Comparison of ENCODE assay signal across 20 mouse cellular contexts in the genomic region with DNA sequence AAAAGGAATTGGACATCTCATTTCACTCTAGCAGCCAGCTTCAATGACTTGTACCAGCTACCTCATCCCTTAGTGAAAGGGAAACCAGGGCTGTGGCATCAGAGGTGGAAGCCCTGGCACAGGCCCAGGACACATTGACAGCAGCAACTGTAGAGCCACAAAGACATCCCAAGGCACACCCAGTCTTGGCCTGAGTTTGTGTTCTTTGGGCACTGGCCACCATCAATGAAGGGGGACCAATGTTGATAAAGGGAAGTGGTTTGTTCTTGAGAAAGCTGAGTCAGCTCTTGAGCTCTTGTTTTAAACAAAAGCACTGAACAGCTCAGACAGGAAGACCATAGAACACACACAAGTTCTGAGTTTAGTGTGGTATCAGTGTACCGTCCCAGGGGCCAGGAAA.
A peak's percentile ranks its signal among the peaks of the same experiment; 100 is the strongest.
DNase-seq lines count a peak whose midpoint lies in the region; ATAC-seq lines count a peak whose summit lies in the region.
"Had no signal": no experiment of that assay in that cellular context is flagged by ENCODE, and none has a peak within 500 bp of the region (broad histone marks: within the 10 kb centered on the region; RNA-seq: fewer than 3 reads in every experiment).

No protein-coding gene starts in this region.

- H3K9ac ChIP-seq in heart, embryonic 14.5 days (ENCODE audit: low read length), result no peak overlapping the region
- no peak overlapping the region for H3K9ac ChIP-seq in hindbrain, embryonic 16.5 days (ENCODE audit: low read depth, low read length)
- H3K9ac ChIP-seq: forebrain, postnatal 0 days; hindbrain, embryonic 15.5 days; liver, embryonic 15.5 days had no signal

- 60% methylated on average over 1 of the region's 1 CpGs for WGBS in heart, embryonic 14.5 days
- WGBS in hindbrain, embryonic 16.5 days, result 76% methylated on average over 1 of the region's 1 CpGs

- 0 out of 2 replicates have a peak, but pooled peaks cover 3% of the 10 kb centered on the region for H3K36me3 ChIP-seq in heart, embryonic 14.5 days (ENCODE audit: control insufficient read depth, insufficient read depth, low read length)
- H3K36me3 ChIP-seq in hindbrain, embryonic 16.5 days (ENCODE audit: control insufficient read depth, insufficient read depth, low read length), result peaks cover 23% of the 10 kb centered on the region
- H3K36me3 ChIP-seq: liver, embryonic 15.5 days had no signal

- no peaks in the 10 kb centered on the region for H3K4me1 ChIP-seq in heart, embryonic 14.5 days (ENCODE audit: control insufficient read depth in 2 of 2, insufficient read depth in 2 of 2, low read length in 2 of 2)
- no peaks in the 10 kb centered on the region for H3K4me1 ChIP-seq in hindbrain, embryonic 16.5 days (ENCODE audit: control insufficient read depth, insufficient read depth, low read depth, low read length)
- H3K4me1 ChIP-seq: hindbrain, embryonic 15.5 days; liver, embryonic 15.5 days had no signal

- DNase-seq in 3T3-L1 (ENCODE audit: low read depth, low spot score), result peak; percentile 61
- DNase-seq in Muller cell, postnatal 12 days (ENCODE audit: inconsistent ontology term), result peak; percentile 34
- no peak for DNase-seq in kidney, postnatal 10 days
- no peak for DNase-seq in kidney, adult 9 months
- DNase-seq: adrenal gland, adult 8-10 months; cerebellum, postnatal 14 days; embryo, embryonic 11 days; forebrain, postnatal 0 days; gastrocnemius, adult 2 months; kidney, adult 11 months; kidney, postnatal 14 days; midbrain, embryonic 14.5 days; right cerebral cortex, adult 18-20 months had no signal

- ATAC-seq in heart, embryonic 14.5 days (ENCODE audit: insufficient number of reproducible peaks, insufficient read depth, low FRiP score, low read depth), result peak; percentile 62
- ATAC-seq in hematopoietic stem cell, adult 5-6 weeks (replicated peaks in 1 of 2; ENCODE audit: insufficient read depth in 1 of 2, low FRiP score in 2 of 2, low TSS enrichment in 1 of 2, low read depth in 1 of 2, poor library complexity in 2 of 2, severe bottlenecking in 2 of 2), result peak; percentile 49 to 53; a peak in 3 of 4 replicates
- no peak for ATAC-seq in hindbrain, embryonic 16.5 days
- ATAC-seq: forebrain, postnatal 0 days had no signal

- H3K9me3 ChIP-seq in heart, embryonic 14.5 days (ENCODE audit: control insufficient read depth, low read length), result no peaks in the 10 kb centered on the region
- no peaks in the 10 kb centered on the region for H3K9me3 ChIP-seq in hindbrain, embryonic 16.5 days (ENCODE audit: control insufficient read depth, low read length)
- H3K9me3 ChIP-seq: hindbrain, embryonic 15.5 days; liver, embryonic 15.5 days had no signal

- H3K27me3 ChIP-seq in heart, embryonic 14.5 days (ENCODE audit: control insufficient read depth, insufficient read depth, low read length), result no peaks in the 10 kb centered on the region
- H3K27me3 ChIP-seq in hindbrain, embryonic 16.5 days (replicated peaks; ENCODE audit: control insufficient read depth, insufficient read depth, low read length), result no peaks in the 10 kb centered on the region
- H3K27me3 ChIP-seq: hindbrain, embryonic 15.5 days; liver, embryonic 15.5 days had no signal

- no peak overlapping the region for H3K4me2 ChIP-seq in heart, embryonic 14.5 days (ENCODE audit: low read length)
- H3K4me2 ChIP-seq in hindbrain, embryonic 16.5 days (ENCODE audit: low read length), result no peak overlapping the region
- H3K4me2 ChIP-seq: hindbrain, embryonic 15.5 days; liver, embryonic 15.5 days had no signal

- no peak overlapping the region; a peak in 1 of 4 replicates for H3K27ac ChIP-seq in heart, embryonic 14.5 days (replicated peaks in 1 of 2; ENCODE audit: control insufficient read depth in 1 of 2, insufficient read depth in 1 of 2, low read depth in 2 of 2, low read length in 2 of 2)
- H3K27ac ChIP-seq in hindbrain, embryonic 16.5 days (ENCODE audit: low read depth, low read length), result no peak overlapping the region
- H3K27ac ChIP-seq: gastrocnemius, adult 2 months; hindbrain, embryonic 15.5 days; liver, embryonic 15.5 days had no signal

- H3K4me3 ChIP-seq in heart, embryonic 14.5 days (ENCODE audit: control insufficient read depth in 1 of 2, insufficient read depth in 1 of 2, low read depth in 1 of 2, low read length in 2 of 2), result no peak overlapping the region
- no peak overlapping the region for H3K4me3 ChIP-seq in hindbrain, embryonic 16.5 days (ENCODE audit: low read length)
- H3K4me3 ChIP-seq: erythroblast, embryonic 14.5 days; gastrocnemius, adult 2 months; hindbrain, embryonic 15.5 days; liver, embryonic 15.5 days; myocyte had no signal

Comparison
In these comparisons a context has a peak if more than half of its experiments do, and no peak if none do; other contexts are left out.
1. DNase-seq: peak in 3T3-L1 (single experiment) and Muller cell, postnatal 12 days (single experiment); none in kidney, postnatal 10 days (single experiment) and kidney, adult 9 months (single experiment).